Comparison of ENCODE assay signal across 1 mouse cellular context in the genomic region with DNA sequence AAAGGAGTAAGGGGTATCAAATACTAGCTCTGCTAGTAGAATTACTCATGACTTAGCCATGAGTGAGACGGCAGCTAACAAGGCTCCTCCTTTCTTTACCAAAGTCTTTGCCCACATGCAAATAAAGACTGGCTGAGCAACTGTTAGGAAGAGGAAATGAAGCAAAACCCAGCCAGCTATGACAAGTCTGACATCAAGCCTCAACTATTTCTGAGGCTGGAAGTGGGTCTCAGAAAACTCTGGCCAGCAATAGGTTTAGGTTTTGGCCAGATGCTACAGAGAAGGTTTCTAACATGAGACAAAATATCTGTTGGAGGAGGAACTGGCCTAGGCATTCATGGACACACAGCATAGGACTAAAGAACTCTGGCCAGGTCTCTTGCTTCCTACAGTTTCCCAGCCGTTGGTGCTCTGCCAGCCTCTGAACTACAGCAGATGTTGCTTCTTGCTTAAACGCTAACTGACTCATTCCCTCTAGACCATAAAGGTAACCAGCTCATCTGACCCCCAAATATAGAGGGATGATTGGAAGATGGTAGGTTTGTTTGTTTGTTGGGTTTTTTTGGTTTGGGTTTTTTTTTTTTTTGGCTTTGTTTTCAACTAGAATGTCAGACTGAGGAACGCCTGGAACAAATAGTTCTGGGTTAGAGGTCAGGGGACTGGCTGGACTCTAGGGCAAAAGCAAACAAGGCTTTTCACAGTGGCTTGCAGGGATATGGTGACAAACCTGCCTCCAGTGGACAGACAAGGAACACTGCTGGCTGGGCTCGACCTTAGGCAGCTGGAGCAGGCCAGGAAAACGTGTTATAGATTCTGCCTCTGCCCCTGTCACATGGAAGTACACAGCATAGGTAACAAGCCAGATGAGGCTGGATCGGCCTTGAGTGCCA.
TF ChIP-seq lines count a peak whose summit lies in the region.

No protein-coding gene starts in this region.

TF ChIP-seq in MEL, 35 proteins besides CTCF, POLR2A, EP300 and RAD21 (continued from another document):
- TF ChIP-seq USF2 (IDR thresholded peaks at IDR 0.05; ENCODE audit: borderline replicate concordance in 1 of 2, insufficient read depth in 1 of 2, low read depth in 1 of 2, low read length in 2 of 2) (no peak), TAL1 (IDR thresholded peaks at IDR 0.05; ENCODE audit: low read length) (no peak), ZNF384 (IDR thresholded peaks at IDR 0.05; ENCODE audit: low read depth, low read length) (no peak), MYB (IDR thresholded peaks at IDR 0.05; ENCODE audit: low read depth, low read length) (no peak)
